Mouse (Mus musculus): Measurements from ENCODE around the gene Plk3. TPM values are rescaled to one million over a fixed set of nuclear protein-coding genes. Genes with fewer than 3 reads are reported as not detected.
A peak's percentile ranks its signal among the peaks of the same experiment; 100 is the strongest.

The Plk3 gene
- polyA plus RNA-seq, 1 experiment from 2014 or later, result 18.7 TPM

- Histone ChIP-seq H3K4me3 (ENCODE audit: low read depth, low read length) (peak overlapping the region; percentile 88), H3K9ac (ENCODE audit: low read depth, low read length) (peak overlapping the region; percentile 94), H3K4me2 (ENCODE audit: low read length) (peak overlapping the region; percentile 73), H3K9me3 (replicated peaks; ENCODE audit: control insufficient read depth, low read length, poor library complexity, severe bottlenecking) (no peaks in the 10 kb centered on the region), H3K36me3 (ENCODE audit: control insufficient read depth, insufficient read depth, low read length) (peaks cover 11% of the 10 kb centered on the region), H3K4me1 (ENCODE audit: control insufficient read depth, insufficient read depth, low read length) (peaks cover 18% of the 10 kb centered on the region; the same call in 1 of the 2 replicates), H3K27me3 (ENCODE audit: control insufficient read depth, insufficient read depth, low read depth, low read length) (no peaks in the 10 kb centered on the region), H3K27ac (ENCODE audit: low read length) (no peak overlapping the region)
- ATAC-seq, result no peak
- 4% methylated on average over 7 of the region's 7 CpGs for WGBS
These were observed 1.6 kb downstream of the Plk3 start for GRCm38 (mm10) chr4:117131890-117132793.

GRCm38 (mm10) chr4:117131198-117131597 lies 2.6 kb downstream of the Plk3 start:
- Histone ChIP-seq H3K4me2 (ENCODE audit: low read length) (no peak overlapping the region), H3K27ac (ENCODE audit: low read length) (no peak overlapping the region), H3K4me3 (ENCODE audit: low read depth, low read length) (no peak overlapping the region), H3K9me3 (replicated peaks; ENCODE audit: control insufficient read depth, low read length, poor library complexity, severe bottlenecking) (no peaks in the 10 kb centered on the region), H3K27me3 (ENCODE audit: control insufficient read depth, insufficient read depth, low read depth, low read length) (no peaks in the 10 kb centered on the region), H3K4me1 (ENCODE audit: control insufficient read depth, insufficient read depth, low read length) (peaks cover 18% of the 10 kb centered on the region; the same call in 1 of the 2 replicates), H3K36me3 (ENCODE audit: control insufficient read depth, insufficient read depth, low read length) (peaks cover 11% of the 10 kb centered on the region), H3K9ac (ENCODE audit: low read depth, low read length) (no peak overlapping the region)
- WGBS, result 52% methylated on average over 6 of the region's 6 CpGs
- no peak for ATAC-seq

- no peak overlapping the region for H3K9ac ChIP-seq (ENCODE audit: low read depth, low read length)
- no peaks in the 10 kb centered on the region for H3K9me3 ChIP-seq (replicated peaks; ENCODE audit: control insufficient read depth, low read length, poor library complexity, severe bottlenecking)
- H3K4me2 ChIP-seq (ENCODE audit: low read length), result no peak overlapping the region
- H3K27me3 ChIP-seq (ENCODE audit: control insufficient read depth, insufficient read depth, low read depth, low read length), result no peaks in the 10 kb centered on the region
- H3K4me3 ChIP-seq (ENCODE audit: low read depth, low read length), result no peak overlapping the region
- H3K36me3 ChIP-seq (ENCODE audit: control insufficient read depth, insufficient read depth, low read length), result peaks cover 11% of the 10 kb centered on the region
- ATAC-seq, result no peak
- H3K4me1 ChIP-seq (ENCODE audit: control insufficient read depth, insufficient read depth, low read length), result peaks cover 19% of the 10 kb centered on the region; the same call in 1 of the 2 replicates
- 51% methylated on average over 6 of the region's 6 CpGs for WGBS
- H3K27ac ChIP-seq (ENCODE audit: low read length), result no peak overlapping the region
These were observed 3.0 kb downstream of the Plk3 start for GRCm38 (mm10) chr4:117130790-117131189.

- H3K27me3 ChIP-seq (ENCODE audit: control insufficient read depth, insufficient read depth, low read depth, low read length), result no peaks in the 10 kb centered on the region
- ATAC-seq, result no peak
- no peaks in the 10 kb centered on the region for H3K9me3 ChIP-seq (replicated peaks; ENCODE audit: control insufficient read depth, low read length, poor library complexity, severe bottlenecking)
- H3K27ac ChIP-seq (ENCODE audit: low read length), result no peak overlapping the region
- no peak overlapping the region for H3K4me2 ChIP-seq (ENCODE audit: low read length)
- WGBS, result 91% methylated on average over 33 of the region's 33 CpGs
- H3K9ac ChIP-seq (ENCODE audit: low read depth, low read length), result no peak overlapping the region
- peaks cover 24% of the 10 kb centered on the region for H3K4me1 ChIP-seq (ENCODE audit: control insufficient read depth, insufficient read depth, low read length)
- H3K4me3 ChIP-seq (ENCODE audit: low read depth, low read length), result no peak overlapping the region
- peaks cover 11% of the 10 kb centered on the region for H3K36me3 ChIP-seq (ENCODE audit: control insufficient read depth, insufficient read depth, low read length)
These were observed 5.6 kb downstream of the Plk3 start for GRCm38 (mm10) chr4:117127991-117128686.

GRCm38 (mm10) chr4:117126675-117127290 lies 7.0 kb downstream of the Plk3 start, which contains the start of gene Tctex1d4:
Tctex1d4 (plus strand) TSS chr4:117126794.
- H3K9me3 ChIP-seq (replicated peaks; ENCODE audit: control insufficient read depth, low read length, poor library complexity, severe bottlenecking), result no peaks in the 10 kb centered on the region
- H3K4me3 ChIP-seq (ENCODE audit: low read depth, low read length), result no peak within 1 kb of the TSS
- peaks cover 13% of the 10 kb centered on the region for H3K4me1 ChIP-seq (ENCODE audit: control insufficient read depth, insufficient read depth, low read length)
- ATAC-seq, result no peak
- H3K9ac ChIP-seq (ENCODE audit: low read depth, low read length), result peak within 1 kb of the TSS; percentile 59; the same call in 1 of the 2 replicates
- H3K4me2 ChIP-seq (ENCODE audit: low read length), result no peak within 1 kb of the TSS
- peaks cover 11% of the 10 kb centered on the region for H3K36me3 ChIP-seq (ENCODE audit: control insufficient read depth, insufficient read depth, low read length)
- 87% methylated on average over 9 of the region's 9 CpGs for whole genome bisulfite sequencing
- peak within 1 kb of the TSS; percentile 72 for H3K27ac ChIP-seq (ENCODE audit: low read length)
- H3K27me3 ChIP-seq (ENCODE audit: control insufficient read depth, insufficient read depth, low read depth, low read length), result no peaks in the 10 kb centered on the region

GRCm38 (mm10) chr4:117125910-117126674 lies 7.7 kb downstream of the Plk3 start:
- peak overlapping the region; percentile 59; the same call in 1 of the 2 replicates for H3K9ac ChIP-seq (ENCODE audit: low read depth, low read length)
- H3K4me1 ChIP-seq (ENCODE audit: control insufficient read depth, insufficient read depth, low read length), result peaks cover 10% of the 10 kb centered on the region
- no peak for ATAC-seq
- H3K4me3 ChIP-seq (ENCODE audit: low read depth, low read length), result no peak overlapping the region
- WGBS, result 47% methylated on average over 15 of the region's 15 CpGs
- no peaks in the 10 kb centered on the region for H3K27me3 ChIP-seq (ENCODE audit: control insufficient read depth, insufficient read depth, low read depth, low read length)
- H3K27ac ChIP-seq (ENCODE audit: low read length), result peak overlapping the region; percentile 72
- no peaks in the 10 kb centered on the region for H3K9me3 ChIP-seq (replicated peaks; ENCODE audit: control insufficient read depth, low read length, poor library complexity, severe bottlenecking)
- H3K36me3 ChIP-seq (ENCODE audit: control insufficient read depth, insufficient read depth, low read length), result peaks cover 11% of the 10 kb centered on the region
- no peak overlapping the region for H3K4me2 ChIP-seq (ENCODE audit: low read length)

- H3K27ac ChIP-seq (ENCODE audit: low read length), result peak within 1 kb of the TSS; percentile 72
- no peaks in the 10 kb centered on the region for H3K27me3 ChIP-seq (ENCODE audit: control insufficient read depth, insufficient read depth, low read depth, low read length)
- WGBS, result 26% methylated on average over 8 of the region's 8 CpGs
- H3K9ac ChIP-seq (ENCODE audit: low read depth, low read length), result peak within 1 kb of the TSS; percentile 59
- H3K4me2 ChIP-seq (ENCODE audit: low read length), result 0 out of 2 replicates have a peak within 1 kb of the TSS, but pooled peaks have one; percentile 9
- ATAC-seq, result no peak
- H3K9me3 ChIP-seq (replicated peaks; ENCODE audit: control insufficient read depth, low read length, poor library complexity, severe bottlenecking), result no peaks in the 10 kb centered on the region
- no peak within 1 kb of the TSS for H3K4me3 ChIP-seq (ENCODE audit: low read depth, low read length)
- peaks cover 11% of the 10 kb centered on the region for H3K36me3 ChIP-seq (ENCODE audit: control insufficient read depth, insufficient read depth, low read length)
- H3K4me1 ChIP-seq (ENCODE audit: control insufficient read depth, insufficient read depth, low read length), result peaks cover 10% of the 10 kb centered on the region
These were observed 8.3 kb downstream of the Plk3 start, which contains the start of gene Btbd19 for GRCm38 (mm10) chr4:117125348-117125909. Btbd19 (minus strand) TSS chr4:117125725.
